Comparison of ENCODE assay signal across 16 mouse cellular contexts in genomic region chr10:118053037-118053436, GRCm38 (mm10).
"Had no signal": no experiment of that assay in that cellular context is flagged by ENCODE, and none has a peak within 500 bp of the region (broad histone marks: within the 10 kb centered on the region; RNA-seq: fewer than 3 reads in every experiment).

No protein-coding gene starts in this region.

- H3K36me3 ChIP-seq: limb, embryonic 13.5 days; liver, embryonic 15.5 days; midbrain, embryonic 13.5 days; neural tube, embryonic 13.5 days had no signal

- H3K27ac ChIP-seq: limb, embryonic 13.5 days; liver, embryonic 15.5 days; midbrain, embryonic 13.5 days; neural tube, embryonic 13.5 days had no signal

- ATAC-seq: intestine, embryonic 16.5 days; midbrain, embryonic 13.5 days had no signal

- DNase-seq: kidney, adult 8-10 months; kidney, postnatal 25 days; layer of hippocampus, adult 9-11 months; left cerebral cortex, postnatal 4 days; lung, embryonic 14.5 days; lung, postnatal 10 days; lung, postnatal 4 days; retina, postnatal 1 day; right cerebral cortex, postnatal 4 days; spleen, adult 18-20 months; thymus, postnatal 36 days had no signal

- H3K9ac ChIP-seq: limb, embryonic 13.5 days; liver, embryonic 15.5 days; lung, embryonic 14.5 days; midbrain, embryonic 13.5 days; neural tube, embryonic 13.5 days had no signal

- H3K9me3 ChIP-seq: limb, embryonic 13.5 days; liver, embryonic 15.5 days; midbrain, embryonic 13.5 days; neural tube, embryonic 13.5 days had no signal

- H3K4me3 ChIP-seq: limb, embryonic 13.5 days; liver, embryonic 15.5 days; midbrain, embryonic 13.5 days; neural tube, embryonic 13.5 days had no signal

- H3K4me1 ChIP-seq: liver, embryonic 15.5 days had no signal

- H3K27me3 ChIP-seq: limb, embryonic 13.5 days; liver, embryonic 15.5 days; midbrain, embryonic 13.5 days; neural tube, embryonic 13.5 days had no signal
